In the genomic region with DNA sequence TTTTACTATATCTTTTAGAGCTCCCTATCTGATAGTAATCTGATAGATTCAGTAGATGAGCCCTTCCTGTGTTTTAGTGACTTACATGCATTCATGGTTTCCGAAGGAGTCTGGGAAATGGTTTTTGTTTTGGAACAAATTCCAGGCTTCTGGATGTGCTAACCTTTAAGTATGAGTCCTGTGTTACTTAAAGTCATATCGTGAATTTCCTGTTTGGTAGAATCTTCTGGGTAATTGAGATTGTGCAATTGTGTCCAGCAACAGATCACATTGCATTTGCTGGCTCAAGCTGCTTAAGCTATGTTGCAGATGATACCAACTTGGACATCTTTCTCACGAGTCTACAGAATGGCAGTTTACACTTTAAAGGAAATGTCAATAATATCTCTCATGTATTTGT, we compare ENCODE assay signal across 8 mouse cellular contexts. TPM values are rescaled to one million over a fixed set of nuclear protein-coding genes. Genes with fewer than 3 reads are reported as not detected.
DNase-seq lines count a peak whose midpoint lies in the region; ATAC-seq and TF ChIP-seq lines count a peak whose summit lies in the region.

No protein-coding gene starts in this region.

- H3K36me3 ChIP-seq in kidney, embryonic 15.5 days, result no peaks in the 10 kb centered on the region; the same call in 1 of the 2 replicates
- no peaks in the 10 kb centered on the region for H3K36me3 ChIP-seq in midbrain, embryonic 16.5 days (ENCODE audit: control insufficient read depth, insufficient read depth, low read length)

- WGBS in kidney, embryonic 15.5 days, result 26% methylated on average over 3 of the region's 3 CpGs
- WGBS in midbrain, embryonic 16.5 days, result 46% methylated on average over 3 of the region's 3 CpGs

- no peak for TF ChIP-seq CTCF in cortical plate, adult 2 months (IDR thresholded peaks at IDR 0.05; ENCODE audit: extremely low read depth, insufficient read depth, low read length)

- peak overlapping the region; percentile 63 for H3K4me2 ChIP-seq in kidney, embryonic 15.5 days
- peak overlapping the region; percentile 82 for H3K4me2 ChIP-seq in midbrain, embryonic 16.5 days (ENCODE audit: low read length)

- peak overlapping the region; percentile 89 for H3K4me3 ChIP-seq in kidney, embryonic 15.5 days (replicated peaks)
- peak overlapping the region; percentile 9; the same call in 1 of the 2 replicates for H3K4me3 ChIP-seq in cortical plate, adult 2 months (ENCODE audit: insufficient read depth, low read length)
- peak overlapping the region; percentile 99 for H3K4me3 ChIP-seq in midbrain, embryonic 16.5 days (ENCODE audit: low read depth, low read length)

- no peaks in the 10 kb centered on the region for H3K9me3 ChIP-seq in kidney, embryonic 15.5 days (replicated peaks)
- no peaks in the 10 kb centered on the region for H3K9me3 ChIP-seq in midbrain, embryonic 16.5 days (replicated peaks; ENCODE audit: control insufficient read depth, low read length, poor library complexity, severe bottlenecking)

- H3K27me3 ChIP-seq in kidney, embryonic 15.5 days, result peaks cover 7% of the 10 kb centered on the region; the same call in 1 of the 2 replicates
- peaks cover 2% of the 10 kb centered on the region; the same call in 1 of the 2 replicates for H3K27me3 ChIP-seq in midbrain, embryonic 16.5 days (ENCODE audit: control insufficient read depth, insufficient read depth, low read depth, low read length)

- TF ChIP-seq POLR2A in cortical plate, adult 2 months (IDR thresholded peaks at IDR 0.05; ENCODE audit: extremely low read depth, insufficient read depth, low read length), result no peak

- H3K27ac ChIP-seq in kidney, embryonic 15.5 days, result peak overlapping the region; percentile 97; the same call in 1 of the 2 replicates
- H3K27ac ChIP-seq in cortical plate, adult 2 months (ENCODE audit: insufficient read depth, low read length), result no peak overlapping the region
- no peak overlapping the region for H3K27ac ChIP-seq in midbrain, embryonic 16.5 days (ENCODE audit: low read length)

- peaks cover 61% of the 10 kb centered on the region for H3K4me1 ChIP-seq in kidney, embryonic 15.5 days
- H3K4me1 ChIP-seq in cortical plate, adult 2 months (ENCODE audit: control insufficient read depth, insufficient read depth, low read length), result peaks cover 23% of the 10 kb centered on the region
- peaks cover 42% of the 10 kb centered on the region for H3K4me1 ChIP-seq in midbrain, embryonic 16.5 days (ENCODE audit: control insufficient read depth, insufficient read depth, low read length)

- H3K9ac ChIP-seq in kidney, embryonic 15.5 days, result peak overlapping the region; percentile 89
- peak overlapping the region; percentile 96 for H3K9ac ChIP-seq in midbrain, embryonic 16.5 days (ENCODE audit: low read depth, low read length)

- no peak for DNase-seq in kidney, postnatal 36 days
- DNase-seq in induced T-regulatory cell, adult 2 months (ENCODE audit: low read depth), result peak; percentile 44
- DNase-seq in cerebellum, adult 9-10 months, result no peak
- no peak for DNase-seq in frontal cortex, postnatal 14 days (ENCODE audit: low spot score in 2 of 2)
- no peak for DNase-seq in MN1 (ENCODE audit: low spot score)

- ATAC-seq in kidney, embryonic 15.5 days (replicated peaks; ENCODE audit: low FRiP score), result no peak
- no peak for ATAC-seq in midbrain, embryonic 16.5 days

RNA-seq across cellular contexts. Expression of a gene that starts 2.0 kb away (rescaled TPM):
- polyA plus RNA-seq in kidney, embryonic 15.5 days (2015; fragmentation: Nextera tagmentation; extraction: Ambion mirVana), result 43.6 and 47.3 TPM in 2 replicates
- polyA plus RNA-seq in cortical plate, adult 2 months (2012; rRNA removed), result 125 and 127 TPM in 2 replicates
- 23.2 TPM in 2 replicates for polyA plus RNA-seq in midbrain, embryonic 16.5 days (2015; fragmentation: Nextera tagmentation; extraction: Ambion mirVana)

RNA-seq across cellular contexts. Expression of a gene that starts 3.1 kb away (rescaled TPM):
- polyA plus RNA-seq in kidney, embryonic 15.5 days (2015; fragmentation: Nextera tagmentation; extraction: Ambion mirVana), result 0.75 and 0.85 TPM in 2 replicates
- 10.7 and 12.0 TPM in 2 replicates for polyA plus RNA-seq in cortical plate, adult 2 months (2012; rRNA removed)
- polyA plus RNA-seq in midbrain, embryonic 16.5 days (2015; fragmentation: Nextera tagmentation; extraction: Ambion mirVana), result 1.6 and 2.1 TPM in 2 replicates

RNA-seq across cellular contexts. Expression of a gene that starts 32.8 kb away (rescaled TPM):
- polyA plus RNA-seq in kidney, embryonic 15.5 days (2015; fragmentation: Nextera tagmentation; extraction: Ambion mirVana), result 3.1 and 4.0 TPM in 2 replicates
- 1.7 and 1.8 TPM in 2 replicates for polyA plus RNA-seq in cortical plate, adult 2 months (2012; rRNA removed)
- 2.3 and 3.2 TPM in 2 replicates for polyA plus RNA-seq in midbrain, embryonic 16.5 days (2015; fragmentation: Nextera tagmentation; extraction: Ambion mirVana)

Comparison
In these comparisons a context has a peak if more than half of its experiments do, and no peak if none do; other contexts are left out.
1. H3K4me3 ChIP-seq: peak in every context shown above with its lines; median percentile 99 in midbrain, embryonic 16.5 days; 89 in kidney, embryonic 15.5 days; 9 in cortical plate, adult 2 months.